Mouse (Mus musculus): ENCODE data around the gene Ccdc15.
A peak's percentile ranks its signal among the peaks of the same experiment; 100 is the strongest.

The Ccdc15 gene

DNA sequence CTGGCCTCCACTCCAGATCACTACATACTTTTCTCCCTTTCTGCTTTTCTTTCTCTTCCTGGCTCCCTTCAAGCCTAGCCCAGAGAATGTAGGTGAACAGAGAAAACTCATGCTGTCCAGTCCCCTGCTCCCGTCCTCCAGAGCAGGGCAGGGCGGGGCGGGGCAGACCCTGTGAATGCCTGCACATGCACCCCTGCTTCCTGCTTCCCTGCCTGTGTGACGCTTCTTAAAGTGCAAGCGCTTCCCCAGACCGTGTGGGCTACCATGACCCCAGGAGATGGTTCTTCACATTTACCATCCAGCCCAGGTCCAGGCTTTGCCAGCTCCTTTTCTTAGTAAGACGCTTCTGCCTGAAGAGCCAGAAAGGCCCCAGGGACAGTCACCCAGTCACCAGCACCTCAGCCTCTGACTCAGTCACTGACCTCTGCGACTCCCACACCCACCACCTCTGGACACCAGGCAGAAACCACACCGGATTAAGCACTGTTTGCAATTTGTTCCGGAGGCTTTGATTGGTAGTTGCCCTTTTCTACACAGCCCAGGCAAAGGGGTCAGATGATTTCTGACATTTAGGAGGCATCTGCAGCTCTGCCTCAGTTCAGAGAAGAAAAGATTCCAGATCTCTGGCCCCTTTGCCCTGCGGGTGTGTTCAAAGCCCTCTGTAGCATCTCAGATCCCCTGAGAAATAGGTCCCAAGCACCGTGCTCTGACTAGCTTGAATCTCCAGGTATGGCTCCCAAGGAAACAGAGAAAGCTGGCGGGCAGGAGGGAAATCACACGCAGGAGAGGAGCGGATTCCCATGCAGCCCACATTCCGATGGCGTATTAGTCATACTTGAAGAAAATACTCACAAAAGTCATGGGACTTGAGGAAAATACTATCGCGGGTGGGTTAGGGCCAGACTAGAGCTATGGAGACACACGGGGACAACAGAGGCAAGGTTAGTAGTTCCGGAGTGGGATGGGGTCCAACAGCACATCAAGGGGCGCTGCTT lies 115.7 kb downstream of the Ccdc15 start:
- DNase-seq (ENCODE audit: low spot score in 2 of 2), result no peak

DNA sequence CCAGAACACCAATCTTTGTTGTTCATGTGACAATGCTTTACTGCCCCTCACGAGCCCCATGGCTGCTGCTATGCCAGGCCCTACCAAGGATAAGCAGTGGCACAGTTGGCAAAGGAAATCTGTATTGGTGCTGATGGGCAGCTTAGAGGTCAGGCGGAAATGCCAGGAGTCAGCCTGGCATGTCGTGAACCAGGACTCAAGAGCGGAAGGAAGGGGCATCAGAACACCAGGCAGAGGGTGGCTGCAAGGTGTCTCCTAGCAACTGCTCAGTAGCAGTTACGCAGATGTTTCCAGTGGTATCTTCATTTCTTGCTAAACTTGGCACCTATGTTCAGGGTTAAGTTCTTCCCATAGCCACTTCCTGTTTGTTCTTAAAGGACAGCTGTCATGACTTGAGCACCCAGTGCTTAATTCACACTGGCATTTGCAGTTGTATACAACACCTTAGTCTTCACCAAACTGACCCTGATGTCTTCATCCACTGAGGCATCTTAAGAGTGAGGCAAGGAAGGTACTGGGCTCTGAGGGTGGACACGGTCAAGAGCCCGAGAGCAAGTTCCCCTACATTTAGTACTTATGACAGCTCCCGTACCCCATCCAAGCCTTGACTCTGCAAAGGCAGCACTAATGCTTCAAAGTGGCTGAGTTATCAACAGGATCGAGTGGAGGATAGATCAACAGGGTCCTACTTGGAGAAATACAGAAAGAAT lies 117.6 kb downstream of the Ccdc15 start:
- DNase-seq (ENCODE audit: low spot score in 2 of 2), result no peak

GRCm38 (mm10) chr9:37229880-37230325 lies 118.3 kb downstream of the Ccdc15 start:
- DNase-seq (ENCODE audit: low spot score in 2 of 2), result peak; percentile 45 to 59

All from frontal cortex, postnatal 25 days (tissue).